ENCODE assay signal across 23 mouse cellular contexts in the genomic region with DNA sequence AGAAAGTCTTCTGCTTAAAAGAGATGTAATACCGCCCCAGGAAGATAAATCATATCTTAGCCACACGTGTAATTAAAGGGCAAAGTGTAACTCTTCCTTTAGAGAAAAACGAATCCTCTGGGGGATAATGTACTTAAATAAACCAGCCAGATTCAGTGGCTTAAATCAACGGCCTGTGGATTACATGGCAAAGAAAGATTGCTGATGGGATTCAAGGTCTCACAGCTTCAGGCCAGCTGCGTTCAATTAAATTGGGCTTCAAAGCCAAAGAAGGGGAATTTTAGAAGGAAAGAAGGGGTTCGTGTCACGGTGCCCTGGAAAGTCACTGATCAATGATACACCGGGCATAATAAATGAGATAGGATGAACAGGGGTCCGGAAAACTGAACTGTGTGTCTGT.
A peak's percentile ranks its signal among the peaks of the same experiment; 100 is the strongest.
DNase-seq lines count a peak whose midpoint lies in the region; ATAC-seq and TF ChIP-seq lines count a peak whose summit lies in the region.
"Had no signal": no experiment of that assay in that cellular context is flagged by ENCODE, and none has a peak within 500 bp of the region (broad histone marks: within the 10 kb centered on the region; RNA-seq: fewer than 3 reads in every experiment).

No protein-coding gene starts in this region.

- intact Hi-C loops in heart, postnatal 10 days (cut with DNase I): no loop called here

- no peaks in the 10 kb centered on the region for H3K36me3 ChIP-seq in midbrain, embryonic 11.5 days (ENCODE audit: control insufficient read depth, insufficient read depth, low read length)
- no peaks in the 10 kb centered on the region for H3K36me3 ChIP-seq in midbrain, embryonic 10.5 days
- no peaks in the 10 kb centered on the region for H3K36me3 ChIP-seq in midbrain, postnatal 0 days (ENCODE audit: insufficient read depth, low read length)
- H3K36me3 ChIP-seq: embryonic facial prominence, embryonic 15.5 days; heart, embryonic 13.5 days; limb, embryonic 10.5 days had no signal

- no peak overlapping the region for H3K4me2 ChIP-seq in midbrain, embryonic 11.5 days
- H3K4me2 ChIP-seq in midbrain, postnatal 0 days (ENCODE audit: low read depth, low read length, poor library complexity, severe bottlenecking): no peak overlapping the region
- H3K4me2 ChIP-seq: embryonic facial prominence, embryonic 15.5 days; heart, embryonic 13.5 days had no signal

- peak; percentile 40; the same call in 1 of the 2 replicates for ATAC-seq in midbrain, embryonic 11.5 days (ENCODE audit: low FRiP score)
- no peak for ATAC-seq in midbrain, postnatal 0 days (ENCODE audit: low FRiP score)
- ATAC-seq: activated CD4-positive, CD25-positive, alpha-beta regulatory T cell, adult 4 months; forebrain, embryonic 16.5 days; intestine, postnatal 0 days had no signal

- no peak overlapping the region for H3K4me3 ChIP-seq in midbrain, embryonic 11.5 days (ENCODE audit: low read depth, low read length)
- H3K4me3 ChIP-seq in midbrain, embryonic 10.5 days: no peak overlapping the region
- no peak overlapping the region for H3K4me3 ChIP-seq in midbrain, postnatal 0 days (ENCODE audit: low read depth, low read length)
- H3K4me3 ChIP-seq: embryonic facial prominence, embryonic 15.5 days; heart, adult 2 months; heart, embryonic 13.5 days; limb, embryonic 10.5 days had no signal

- WGBS in midbrain, embryonic 11.5 days: 67% methylated on average over 9 of the region's 9 CpGs
- WGBS in midbrain, embryonic 10.5 days: 77% methylated on average over 9 of the region's 9 CpGs
- 47% methylated on average over 9 of the region's 9 CpGs for WGBS in midbrain, postnatal 0 days

- TF ChIP-seq CTCF in midbrain, postnatal 0 days (IDR thresholded peaks at IDR 0.05): no peak

- H3K27ac ChIP-seq in midbrain, embryonic 11.5 days (ENCODE audit: low read depth, low read length): no peak overlapping the region
- no peak overlapping the region for H3K27ac ChIP-seq in midbrain, embryonic 10.5 days (replicated peaks)
- H3K27ac ChIP-seq in midbrain, postnatal 0 days (ENCODE audit: low read depth, low read length): 0 out of 2 replicates have a peak overlapping the region, but pooled peaks have one; percentile 6
- H3K27ac ChIP-seq: embryonic facial prominence, embryonic 15.5 days; heart, adult 2 months; heart, embryonic 13.5 days; kidney, postnatal 0 days; limb, embryonic 10.5 days; stomach, postnatal 0 days had no signal

- peak; percentile 51 for DNase-seq in embryo, embryonic 10 days (ENCODE audit: low spot score)
- DNase-seq in embryo, embryonic 9.5 days (ENCODE audit: extremely low spot score): no peak
- no peak for DNase-seq in midbrain, embryonic 11.5 days (ENCODE audit: low spot score, missing footprints)
- DNase-seq in midbrain, embryonic 10.5 days (ENCODE audit: low spot score): no peak
- DNase-seq in mesoderm, embryonic 11.5 days (ENCODE audit: low read depth, low spot score): peak; percentile 60
- peak; percentile 10 for DNase-seq in midbrain, postnatal 0 days (ENCODE audit: low spot score)
- no peak for DNase-seq in heart, postnatal 10 days
- DNase-seq in thymus, postnatal 36 days: no peak
- DNase-seq: adrenal gland, postnatal 14 days; cerebellum, adult 8-10 months; cerebellum, postnatal 36 days; gastrocnemius, postnatal 25 days; heart, adult 2 months; liver; lung, postnatal 4 days had no signal

- no peaks in the 10 kb centered on the region for H3K9me3 ChIP-seq in midbrain, embryonic 11.5 days (ENCODE audit: control insufficient read depth, low read length)
- H3K9me3 ChIP-seq in midbrain, embryonic 10.5 days (replicated peaks): no peaks in the 10 kb centered on the region
- no peaks in the 10 kb centered on the region for H3K9me3 ChIP-seq in midbrain, postnatal 0 days (ENCODE audit: low read length)
- H3K9me3 ChIP-seq: embryonic facial prominence, embryonic 15.5 days; heart, embryonic 13.5 days; limb, embryonic 10.5 days had no signal

- H3K9ac ChIP-seq in midbrain, embryonic 11.5 days (ENCODE audit: low read length): no peak overlapping the region
- H3K9ac ChIP-seq in midbrain, postnatal 0 days (replicated peaks; ENCODE audit: low read length, poor library complexity, severe bottlenecking): no peak overlapping the region
- H3K9ac ChIP-seq: embryonic facial prominence, embryonic 15.5 days; heart, embryonic 13.5 days had no signal

- H3K4me1 ChIP-seq in midbrain, embryonic 11.5 days (ENCODE audit: control insufficient read depth, insufficient read depth, low read length): no peaks in the 10 kb centered on the region
- H3K4me1 ChIP-seq in midbrain, embryonic 10.5 days: no peaks in the 10 kb centered on the region
- H3K4me1 ChIP-seq in midbrain, postnatal 0 days (ENCODE audit: insufficient read depth, low read length): no peaks in the 10 kb centered on the region
- H3K4me1 ChIP-seq: embryonic facial prominence, embryonic 15.5 days; heart, embryonic 13.5 days had no signal

- no peaks in the 10 kb centered on the region for H3K27me3 ChIP-seq in midbrain, embryonic 11.5 days (ENCODE audit: control insufficient read depth, insufficient read depth, low read length)
- no peaks in the 10 kb centered on the region for H3K27me3 ChIP-seq in midbrain, embryonic 10.5 days (ENCODE audit: low read depth, poor library complexity, severe bottlenecking)
- no peaks in the 10 kb centered on the region for H3K27me3 ChIP-seq in midbrain, postnatal 0 days (ENCODE audit: insufficient read depth, low read length)
- H3K27me3 ChIP-seq: embryonic facial prominence, embryonic 15.5 days; heart, embryonic 13.5 days had no signal

Comparison
In these comparisons a context has a peak if more than half of its experiments do, and no peak if none do; other contexts are left out.
1. DNase-seq: peak in embryo, embryonic 10 days (single experiment), mesoderm, embryonic 11.5 days (single experiment) and midbrain, postnatal 0 days (single experiment); none in embryo, embryonic 9.5 days (single experiment), midbrain, embryonic 11.5 days (single experiment), midbrain, embryonic 10.5 days (single experiment), heart, postnatal 10 days (0 of 2) and thymus, postnatal 36 days (0 of 2).